9 mouse cellular contexts compared by ENCODE assay signal in genomic region chr9:41136691-41137467, GRCm38 (mm10). TPM values are rescaled to one million over a fixed set of nuclear protein-coding genes. Genes with fewer than 3 reads are reported as not detected.
A peak's percentile ranks its signal among the peaks of the same experiment; 100 is the strongest.
DNase-seq lines count a peak whose midpoint lies in the region; ATAC-seq and TF ChIP-seq lines count a peak whose summit lies in the region.
"Had no signal": no experiment of that assay in that cellular context is flagged by ENCODE, and none has a peak within 500 bp of the region (broad histone marks: within the 10 kb centered on the region; RNA-seq: fewer than 3 reads in every experiment).

No protein-coding gene starts in this region.

- H3K36me3 ChIP-seq in G1E (replicated peaks) = peaks cover 25% of the 10 kb centered on the region
- H3K36me3 ChIP-seq in lung, postnatal 0 days (ENCODE audit: insufficient read depth, low read length) = no peaks in the 10 kb centered on the region
- H3K36me3 ChIP-seq in midbrain, embryonic 11.5 days (ENCODE audit: control insufficient read depth, insufficient read depth, low read length) = no peaks in the 10 kb centered on the region

- H3K27ac ChIP-seq in bone marrow macrophage, adult 2 months (ENCODE audit: insufficient read depth, low read depth, low read length) = peak overlapping the region; percentile 53
- no peak overlapping the region for H3K27ac ChIP-seq in lung, postnatal 0 days (ENCODE audit: low read length)
- H3K27ac ChIP-seq in midbrain, embryonic 11.5 days (ENCODE audit: low read depth, low read length) = no peak overlapping the region
- H3K27ac ChIP-seq: forebrain, embryonic 13.5 days had no signal

- no peak overlapping the region for H3K9ac ChIP-seq in lung, postnatal 0 days (replicated peaks; ENCODE audit: low read depth)
- H3K9ac ChIP-seq in midbrain, embryonic 11.5 days (ENCODE audit: low read length) = no peak overlapping the region
- H3K9ac ChIP-seq: forebrain, embryonic 13.5 days had no signal

- peak overlapping the region; percentile 13; the same call in 1 of the 2 replicates for H3K4me3 ChIP-seq in G1E (ENCODE audit: low read depth, low read length)
- H3K4me3 ChIP-seq in bone marrow macrophage, adult 2 months (ENCODE audit: insufficient read depth, low read length) = no peak overlapping the region
- H3K4me3 ChIP-seq in lung, postnatal 0 days (ENCODE audit: low read depth, low read length) = no peak overlapping the region
- no peak overlapping the region for H3K4me3 ChIP-seq in midbrain, embryonic 11.5 days (ENCODE audit: low read depth, low read length)
- H3K4me3 ChIP-seq: forebrain, embryonic 13.5 days had no signal

- no peaks in the 10 kb centered on the region for H3K27me3 ChIP-seq in G1E (ENCODE audit: insufficient read depth, low read length)
- H3K27me3 ChIP-seq in lung, postnatal 0 days (replicated peaks; ENCODE audit: insufficient read depth, low read length) = no peaks in the 10 kb centered on the region
- no peaks in the 10 kb centered on the region for H3K27me3 ChIP-seq in midbrain, embryonic 11.5 days (ENCODE audit: control insufficient read depth, insufficient read depth, low read length)
- H3K27me3 ChIP-seq: forebrain, embryonic 13.5 days had no signal

- peak; percentile 44; the same call in 1 of the 2 replicates for TF ChIP-seq EP300 in lung, postnatal 0 days (IDR thresholded peaks at IDR 0.05)

- 34% methylated on average over 7 of the region's 7 CpGs for WGBS in lung, postnatal 0 days
- 72% methylated on average over 7 of the region's 7 CpGs for WGBS in midbrain, embryonic 11.5 days

- H3K4me1 ChIP-seq in G1E (ENCODE audit: insufficient read depth, low read depth, low read length) = peaks cover 79% of the 10 kb centered on the region
- H3K4me1 ChIP-seq in bone marrow macrophage, adult 2 months (ENCODE audit: control insufficient read depth, insufficient read depth, low read length) = peaks cover 76% of the 10 kb centered on the region
- H3K4me1 ChIP-seq in lung, postnatal 0 days (ENCODE audit: insufficient read depth, low read depth, low read length) = no peaks in the 10 kb centered on the region; the same call in 1 of the 2 replicates
- no peaks in the 10 kb centered on the region for H3K4me1 ChIP-seq in midbrain, embryonic 11.5 days (ENCODE audit: control insufficient read depth, insufficient read depth, low read length)
- H3K4me1 ChIP-seq: forebrain, embryonic 13.5 days had no signal

- no peaks in the 10 kb centered on the region for H3K9me3 ChIP-seq in G1E (replicated peaks)
- H3K9me3 ChIP-seq in lung, postnatal 0 days (ENCODE audit: low read length) = no peaks in the 10 kb centered on the region
- H3K9me3 ChIP-seq in midbrain, embryonic 11.5 days (ENCODE audit: control insufficient read depth, low read length) = no peaks in the 10 kb centered on the region
- H3K9me3 ChIP-seq: forebrain, embryonic 13.5 days had no signal

- no peak overlapping the region for H3K4me2 ChIP-seq in lung, postnatal 0 days (replicated peaks; ENCODE audit: low read depth, low read length)
- H3K4me2 ChIP-seq in midbrain, embryonic 11.5 days = no peak overlapping the region
- H3K4me2 ChIP-seq: forebrain, embryonic 13.5 days had no signal

- ATAC-seq in G1E (ENCODE audit: extremely low read depth, insufficient number of reproducible peaks, low FRiP score, poor library complexity, severe bottlenecking) = peak; percentile 29; the same call in 1 of the 2 replicates
- ATAC-seq in lung, postnatal 0 days = peak; percentile 83
- no peak for ATAC-seq in midbrain, embryonic 11.5 days (ENCODE audit: low FRiP score)
- ATAC-seq in cerebellum, adult (ENCODE audit: insufficient number of reproducible peaks, low FRiP score, low TSS enrichment) = no peak
- ATAC-seq: forebrain, embryonic 13.5 days had no signal

- TF ChIP-seq CTCF in G1E (IDR thresholded peaks at IDR 0.05; ENCODE audit: low read depth, low read length) = no peak
- no peak for TF ChIP-seq CTCF in bone marrow macrophage, adult 2 months (IDR thresholded peaks at IDR 0.05; ENCODE audit: low read depth, low read length)
- no peak for TF ChIP-seq CTCF in lung, postnatal 0 days (IDR thresholded peaks at IDR 0.05)

- no peak for TF ChIP-seq POLR2A in bone marrow macrophage, adult 2 months (IDR thresholded peaks at IDR 0.05; ENCODE audit: borderline replicate concordance, low read depth, low read length)

- peak; percentile 81 for DNase-seq in layer of hippocampus, adult 9-11 months
- DNase-seq in layer of hippocampus, postnatal 10 days (ENCODE audit: low spot score in 2 of 2) = no peak
- peak; percentile 56 for DNase-seq in G1E (ENCODE audit: low spot score)
- peak; percentile 57 for DNase-seq in lung, postnatal 0 days (ENCODE audit: low spot score)
- DNase-seq in midbrain, embryonic 11.5 days (ENCODE audit: low spot score, missing footprints) = no peak
- DNase-seq: cerebellum, adult 11-12 months had no signal

RNA-seq across cellular contexts. Expression of gene Ubash3b, which starts 24.6 kb away (rescaled TPM):
- 10 to 100 TPM; 30.7 to 32.6 TPM for total RNA-seq in layer of hippocampus, postnatal 10 days (2021)
- total RNA-seq in G1E (2014; fragmentation: Nextera tagmentation) (30.9 and 33.0 TPM in 2 replicates), G1E (2017) (20.9 TPM in 2 replicates)
- polyA plus RNA-seq in G1E (2012) = 14.2 and 16.4 TPM in 2 replicates
- 17.9 and 19.7 TPM in 2 replicates for polyA plus RNA-seq in bone marrow macrophage, adult 2 months (2012; ENCODE audit: insufficient read depth, insufficient read length, missing spikeins)
- 4.1 and 4.8 TPM in 2 replicates for polyA plus RNA-seq in lung, postnatal 0 days (2015; fragmentation: Nextera tagmentation; extraction: Ambion mirVana)
- polyA plus RNA-seq in midbrain, embryonic 11.5 days (2014; fragmentation: Nextera tagmentation; extraction: Ambion mirVana) = 9.4 and 9.5 TPM in 2 replicates

Comparison
In these comparisons a context has a peak if more than half of its experiments do, and no peak if none do; other contexts are left out.
1. DNase-seq: peak in layer of hippocampus, adult 9-11 months (single experiment), G1E (single experiment) and lung, postnatal 0 days (single experiment); none in layer of hippocampus, postnatal 10 days (0 of 2) and midbrain, embryonic 11.5 days (single experiment).
2. ATAC-seq: peak in G1E (single experiment) and lung, postnatal 0 days (single experiment); none in midbrain, embryonic 11.5 days (single experiment) and cerebellum, adult (single experiment).